Mouse (Mus musculus): ENCODE measurements around the gene Ncstn. TPM values are rescaled to one million over a fixed set of nuclear protein-coding genes. Genes with fewer than 3 reads are reported as not detected.

Ncstn gene
- total RNA-seq (2021): 10 to 100 TPM; 79.5 to 94.9 TPM
- long read RNA-seq, experiment 1, transcript Ncstn-201 (17 exons, 2,901 nt): major isoform, 82 of 93 reads
- long read RNA-seq, experiment 1, partial matches to known transcripts: 6 of 93 reads
- long read RNA-seq, experiment 1, other reads (novel, unspliced or antisense): 5 of 93 reads
- long read RNA-seq, experiment 2, transcript Ncstn-201 (17 exons, 2,901 nt): major isoform, 38 of 58 reads
- long read RNA-seq, experiment 2, partial matches to known transcripts: 8 of 58 reads
- long read RNA-seq, experiment 2, other reads (novel, unspliced or antisense): 11 of 58 reads

- DNase-seq (ENCODE audit: low spot score in 2 of 2): peak; percentile 83 to 84
Observed at GRCm38 (mm10) chr1:172082101-172082898, at the start of gene Ncstn, which contains the start of gene Copa. Gene Ncstn (minus strand): TSS chr1:172082795. Gene Copa (plus strand): TSS chr1:172082529.

GRCm38 (mm10) chr1:172132319-172132718 lies 49.7 kb upstream of the Ncstn start:
- DNase-seq (ENCODE audit: low spot score in 2 of 2): no peak

GRCm38 (mm10) chr1:172129780-172130179 lies 47.2 kb upstream of the Ncstn start:
- no peak for DNase-seq (ENCODE audit: low spot score in 2 of 2)

- DNase-seq (ENCODE audit: low spot score in 2 of 2): no peak
Observed at GRCm38 (mm10) chr1:172129108-172129507, 46.5 kb upstream of the Ncstn start.

- no peak for DNase-seq (ENCODE audit: low spot score in 2 of 2)
Observed at GRCm38 (mm10) chr1:172128563-172128962, 46.0 kb upstream of the Ncstn start.

GRCm38 (mm10) chr1:172127487-172127886 lies 44.9 kb upstream of the Ncstn start:
- DNase-seq (ENCODE audit: low spot score in 2 of 2): no peak

- DNase-seq (ENCODE audit: low spot score in 2 of 2): peak; percentile 70 to 74
Observed at GRCm38 (mm10) chr1:172126376-172127347, 44.1 kb upstream of the Ncstn start, which contains the start of gene Pex19. Gene Pex19 (plus strand): TSS chr1:172126755.

- no peak for DNase-seq (ENCODE audit: low spot score in 2 of 2)
Observed at GRCm38 (mm10) chr1:172124572-172124971, 42.0 kb upstream of the Ncstn start.

- no peak for DNase-seq (ENCODE audit: low spot score in 2 of 2)
Observed at GRCm38 (mm10) chr1:172122671-172123070, 40.1 kb upstream of the Ncstn start.

- no peak for DNase-seq (ENCODE audit: low spot score in 2 of 2)
Observed at GRCm38 (mm10) chr1:172119720-172120119, 37.1 kb upstream of the Ncstn start.

- no peak for DNase-seq (ENCODE audit: low spot score in 2 of 2)
Observed at GRCm38 (mm10) chr1:172119100-172119499, 36.5 kb upstream of the Ncstn start.

GRCm38 (mm10) chr1:172116948-172117347 lies 34.4 kb upstream of the Ncstn start:
- DNase-seq (ENCODE audit: low spot score in 2 of 2): no peak

GRCm38 (mm10) chr1:172107777-172108477 lies 25.3 kb upstream of the Ncstn start:
- DNase-seq (ENCODE audit: low spot score in 2 of 2): no peak

- DNase-seq (ENCODE audit: low spot score in 2 of 2): no peak
Observed at GRCm38 (mm10) chr1:172105101-172105500, 22.5 kb upstream of the Ncstn start.

GRCm38 (mm10) chr1:172103619-172104018 lies 21.0 kb upstream of the Ncstn start:
- DNase-seq (ENCODE audit: low spot score in 2 of 2): no peak

- no peak for DNase-seq (ENCODE audit: low spot score in 2 of 2)
Observed at GRCm38 (mm10) chr1:172099325-172100033, 16.9 kb upstream of the Ncstn start.

- DNase-seq (ENCODE audit: low spot score in 2 of 2): no peak
Observed at GRCm38 (mm10) chr1:172095202-172095601, 12.6 kb upstream of the Ncstn start.

- DNase-seq (ENCODE audit: low spot score in 2 of 2): no peak
Observed at GRCm38 (mm10) chr1:172094295-172094694, 11.7 kb upstream of the Ncstn start.

- DNase-seq (ENCODE audit: low spot score in 2 of 2): no peak
Observed at GRCm38 (mm10) chr1:172093522-172093921, 10.9 kb upstream of the Ncstn start.

Measured in adrenal gland, adult 18-20 months (tissue).